Mouse (Mus musculus) Patski (cell line): ENCODE data around the gene Xlr3c. TPM values are rescaled to one million over a fixed set of nuclear protein-coding genes. Genes with fewer than 3 reads are reported as not detected.
"Not testable (repeated sequence)": the region's sequence is repeated elsewhere in the genome, so short reads cannot be mapped to it uniquely, and the experiment has no call there.

Source experiments
- ATAC-seq: fragments of 100-300 bp; one replicate; pipeline ENCODE4 v1.8.0; 2021
- CTCF ChIA-PET: fragments of 350-600 bp; sonication (Branson Sonifier 250); formaldehyde crosslinking; loops from one replicate; lab custom pipeline; 2022; ENCODE audit warnings: inconsistent platforms; lab: Charles Lee
- POLR2A ChIA-PET: fragments of 350-600 bp; sonication (Branson Sonifier 250); formaldehyde crosslinking; loops from one replicate; lab custom pipeline; 2022; ENCODE audit warnings: antibody characterized with exemption, inconsistent platforms; lab: Charles Lee
- DNase-seq: peaks from one replicate; pipeline ENCODE4 v3.0.0-alpha.2; 2011; ENCODE audit warnings: low read depth, low spot score
- H3K27me3 ChIP-seq: fragments of 371-371 bp; one replicate; pipeline ENCODE4 v1.5.1; 2021
- CTCF ChIP-seq: fragments of 100-300 bp; IDR thresholded peaks from one replicate; pipeline ENCODE4 v1.5.1; 2021
- in situ Hi-C: fragments of 300-500 bp; cut with MboI; formaldehyde crosslinking; loops from 3 replicates; pipeline ENCODE4 v1.11.1; 2018; ENCODE audit warnings: low pct_unique_long_range_greater_than_20kb, mixed read lengths
- polyA plus RNA-seq: library from polyadenylated mRNA; unstranded; gene quantifications from one replicate; pipeline ENCODE4 v1.2.3, GENCODE M21; 2021

Xlr3c gene
- polyA plus RNA-seq = not detected

DNA sequence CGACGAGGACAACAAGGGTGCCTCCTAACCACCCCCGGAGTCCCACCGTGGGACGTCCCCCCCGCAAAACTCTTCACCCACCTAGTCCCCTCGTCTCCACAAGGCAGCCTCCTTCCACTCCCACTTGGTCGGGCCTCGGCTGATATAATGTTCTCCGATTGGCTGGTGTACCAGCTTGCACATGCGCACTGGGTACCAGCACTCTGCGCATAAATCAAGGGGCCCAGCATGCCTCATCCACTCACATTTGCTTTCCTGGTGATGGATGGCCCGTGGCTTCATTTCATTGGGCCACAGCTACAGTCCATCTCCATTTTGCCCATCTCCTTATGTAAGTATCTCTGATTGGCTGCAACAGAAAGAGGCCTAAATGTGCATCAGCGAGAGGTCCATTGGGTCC lies at the start of gene Xlr3c:
TSS of gene Xlr3c (minus strand) at position 121 of the 400 bp plus-strand sequence.
- CTCF ChIA-PET, DNase-seq, POLR2A ChIA-PET, ATAC-seq, H3K27me3 ChIP-seq, in situ Hi-C loops: not testable (repeated sequence)

DNA sequence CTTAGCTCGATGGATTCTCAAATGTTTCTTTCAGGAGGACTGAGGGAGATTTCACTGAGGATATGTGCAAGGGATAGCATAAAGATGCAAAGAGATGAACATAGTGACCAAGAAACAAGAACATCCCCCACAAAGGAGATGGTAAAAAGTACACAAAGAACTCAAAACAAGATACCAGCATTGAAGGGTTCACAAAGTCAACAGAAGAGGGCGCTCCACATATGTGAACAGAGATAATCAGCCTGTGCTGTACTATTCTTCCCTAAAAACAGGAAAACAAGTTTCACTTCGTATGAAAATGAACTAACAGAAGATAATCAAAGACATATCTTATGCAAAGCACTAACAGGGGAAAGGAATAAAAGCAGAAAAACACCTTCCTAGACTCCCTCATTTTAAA lies 47.3 kb upstream of the Xlr3c start:
- DNase-seq (no peak), ATAC-seq (no peak)
- ChIA-PET POLR2A (no interaction called here), CTCF (interaction anchor here (2.6 kb wide), 1 partner anchor 117 kb away, joined by 11 read pairs; no protein-coding TSS in a partner anchor)
- peaks cover 49% of the 10 kb centered on the region for H3K27me3 ChIP-seq
- TF ChIP-seq CTCF = peak; percentile 46
- in situ Hi-C loops = loop anchor here (10.0 kb wide), 1 partner anchor 122 kb away; the partner anchor contains the start of gene Trex2

DNA sequence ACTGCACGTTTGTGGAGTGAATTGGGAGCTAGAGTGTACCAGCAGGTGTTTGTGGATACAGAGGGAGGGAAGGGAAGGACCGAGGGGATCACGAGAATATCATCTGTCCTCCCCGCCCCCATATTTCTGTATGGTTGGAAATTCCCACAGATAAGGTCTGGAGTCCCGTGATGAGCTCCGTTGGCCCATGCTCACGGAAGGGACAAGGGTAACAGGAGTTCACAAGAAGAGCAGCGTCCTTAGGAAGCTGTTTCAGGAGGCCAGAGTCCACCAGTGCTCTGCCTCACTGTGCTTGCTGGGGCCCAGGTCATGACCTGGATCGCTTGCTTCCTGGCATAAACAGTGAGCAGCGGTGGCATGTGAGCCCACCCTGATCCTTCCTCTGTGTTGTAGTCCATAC lies 30.6 kb upstream of the Xlr3c start:
- H3K27me3 ChIP-seq, CTCF ChIA-PET, DNase-seq, ATAC-seq, POLR2A ChIA-PET, in situ Hi-C loops: not testable (repeated sequence)

DNA sequence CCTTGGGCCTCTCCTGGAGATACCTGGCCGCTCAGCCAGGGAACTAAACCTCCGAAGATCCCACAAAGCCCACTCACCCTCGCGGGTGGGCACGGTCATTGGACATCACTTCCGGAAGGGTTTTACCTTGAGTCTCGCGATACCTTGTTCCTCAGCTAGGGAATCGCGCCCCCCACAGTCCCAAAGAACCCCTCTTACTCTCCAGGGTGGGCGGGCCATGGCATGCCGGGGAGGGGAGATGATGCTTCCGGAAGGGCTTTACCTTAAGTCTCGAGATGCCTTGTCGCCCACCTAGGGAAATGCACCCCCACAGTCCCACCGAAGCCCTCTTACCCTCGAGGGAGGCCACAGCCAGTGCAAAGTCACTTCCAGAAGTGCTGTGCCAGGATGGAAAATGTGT lies 27.7 kb upstream of the Xlr3c start, which contains the start of the genes Xlr5a and Xlr5c:
TSS of gene Xlr5a (minus strand) at position 101 of the 400 bp plus-strand sequence.
TSS of gene Xlr5c (minus strand) at position 101 of the 400 bp plus-strand sequence.
- H3K27me3 ChIP-seq, DNase-seq, ATAC-seq, in situ Hi-C loops, POLR2A ChIA-PET, CTCF ChIA-PET: not testable (repeated sequence)

DNA sequence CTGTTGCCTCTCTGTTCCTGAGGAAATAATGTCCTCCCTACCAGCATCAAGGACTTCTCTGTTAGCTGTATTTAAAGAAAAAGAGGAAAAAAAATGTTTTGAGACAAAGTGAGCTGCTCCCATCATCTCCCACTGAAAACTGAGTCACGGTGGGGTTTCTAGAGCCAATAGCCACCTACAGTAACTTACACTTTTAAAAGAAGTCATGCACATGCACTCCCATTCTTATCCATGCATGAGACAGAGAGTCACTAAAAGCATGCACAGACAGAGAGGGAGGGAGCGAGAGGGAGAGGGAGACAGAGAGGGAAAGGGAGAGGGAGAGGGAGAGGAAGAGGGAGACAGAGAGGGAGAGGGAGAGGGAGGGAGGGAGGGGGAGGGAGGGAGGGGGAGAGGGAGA lies 2.8 kb downstream of the Xlr3c start:
- DNase-seq, CTCF ChIA-PET, in situ Hi-C loops, H3K27me3 ChIP-seq, ATAC-seq, POLR2A ChIA-PET: not testable (repeated sequence)

DNA sequence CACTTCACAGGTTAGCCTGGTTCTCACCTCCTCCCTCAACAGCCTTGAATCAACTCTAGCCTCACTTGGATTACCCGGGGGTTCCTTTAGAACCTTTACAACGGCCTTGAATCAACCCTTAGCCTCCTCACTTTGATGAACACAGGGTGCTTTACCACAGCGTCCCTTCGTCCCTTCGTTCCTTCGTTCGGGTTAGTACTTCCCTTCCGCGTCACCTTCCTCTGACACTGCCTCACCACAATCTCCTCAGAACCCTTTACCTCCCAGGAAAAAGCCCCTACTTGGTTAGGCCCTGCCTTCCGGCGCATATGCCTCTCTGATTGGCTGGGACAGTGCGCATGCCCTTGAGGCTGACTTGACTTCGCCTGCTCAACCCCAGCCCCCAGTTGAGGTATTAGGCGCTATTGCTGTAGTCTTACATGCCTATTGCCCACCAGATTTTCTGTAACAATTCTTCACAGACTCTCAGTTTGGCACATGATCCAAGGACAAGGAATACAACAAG lies 22.3 kb downstream of the Xlr3c start, which contains the start of gene Xlr4c:
TSS of gene Xlr4c (minus strand) at position 310 of the 505 bp plus-strand sequence.
- ATAC-seq, POLR2A ChIA-PET, H3K27me3 ChIP-seq, DNase-seq, CTCF ChIA-PET: not testable (repeated sequence)
- in situ Hi-C loops = loop anchor here (25.0 kb wide), 2 partner anchors 181 to 194 kb away; partner anchors contain the start of genes Pnma3 and Trex2

DNA sequence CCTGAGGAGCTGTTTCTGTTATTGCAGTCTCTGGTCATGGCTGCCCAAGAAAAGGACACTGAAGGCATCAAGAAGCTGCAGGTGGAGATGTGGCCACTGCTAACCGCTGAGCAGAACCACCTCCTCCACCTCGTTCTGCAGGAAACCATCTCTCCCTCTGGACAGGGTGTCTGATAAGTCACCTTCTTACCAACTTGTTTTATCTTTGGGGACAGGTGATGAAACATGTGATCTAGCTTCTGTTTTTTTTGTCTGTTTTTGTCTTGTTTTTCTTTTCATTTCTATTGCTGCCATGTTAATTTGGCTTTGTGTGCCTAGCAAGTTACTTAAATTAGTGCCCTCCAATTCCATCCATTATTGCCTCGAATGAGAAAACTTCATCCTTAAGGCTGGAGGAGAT lies 35.9 kb downstream of the Xlr3c start:
- DNase-seq = no peak
- in situ Hi-C loops = loop anchor here (25.0 kb wide), 2 partner anchors 167 to 208 kb away; partner anchors contain the start of genes Pnma3 and Trex2
- ChIA-PET POLR2A (no interaction called here), CTCF (no interaction called here)
- H3K27me3 ChIP-seq = peaks cover 36% of the 10 kb centered on the region
- no peak for ATAC-seq
- TF ChIP-seq CTCF = no peak

DNA sequence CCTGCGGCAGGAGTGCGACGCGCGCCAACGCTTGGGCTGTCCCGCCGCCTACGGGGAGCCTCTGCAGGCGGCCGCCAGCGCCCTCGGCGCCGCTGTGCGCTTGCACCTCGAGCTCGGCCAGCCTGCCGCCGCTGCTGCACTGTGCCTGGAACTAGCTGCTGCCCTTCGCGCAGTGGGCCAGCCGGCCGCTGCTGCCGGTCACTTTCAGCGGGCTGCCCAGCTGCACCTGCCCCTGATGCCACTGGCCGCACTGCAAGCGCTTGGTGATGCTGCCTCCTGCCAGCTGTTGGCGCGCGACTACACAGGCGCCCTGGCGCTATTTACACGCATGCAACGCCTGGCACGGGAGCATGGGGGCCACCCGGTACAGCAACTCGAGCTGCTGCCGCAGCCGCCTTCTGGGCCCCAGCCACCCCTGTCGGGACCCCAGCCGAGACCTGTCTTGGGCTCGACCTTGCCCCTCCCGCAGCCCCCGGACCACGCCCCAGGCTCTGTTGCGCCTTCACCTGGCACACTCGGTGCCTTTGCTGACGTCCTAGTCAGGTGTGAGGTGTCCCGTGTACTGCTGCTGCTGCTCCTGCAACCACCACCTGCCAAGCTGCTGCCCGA lies 36.5 kb downstream of the Xlr3c start:
- CTCF ChIA-PET = no interaction called here
- no peak for TF ChIP-seq CTCF
- DNase-seq (no peak), ATAC-seq (peak; percentile 61)
- POLR2A ChIA-PET = no interaction called here
- in situ Hi-C loops = loop anchor here (25.0 kb wide), 2 partner anchors 166 to 209 kb away; partner anchors contain the start of genes Pnma3 and Trex2
- H3K27me3 ChIP-seq = peaks cover 36% of the 10 kb centered on the region

DNA sequence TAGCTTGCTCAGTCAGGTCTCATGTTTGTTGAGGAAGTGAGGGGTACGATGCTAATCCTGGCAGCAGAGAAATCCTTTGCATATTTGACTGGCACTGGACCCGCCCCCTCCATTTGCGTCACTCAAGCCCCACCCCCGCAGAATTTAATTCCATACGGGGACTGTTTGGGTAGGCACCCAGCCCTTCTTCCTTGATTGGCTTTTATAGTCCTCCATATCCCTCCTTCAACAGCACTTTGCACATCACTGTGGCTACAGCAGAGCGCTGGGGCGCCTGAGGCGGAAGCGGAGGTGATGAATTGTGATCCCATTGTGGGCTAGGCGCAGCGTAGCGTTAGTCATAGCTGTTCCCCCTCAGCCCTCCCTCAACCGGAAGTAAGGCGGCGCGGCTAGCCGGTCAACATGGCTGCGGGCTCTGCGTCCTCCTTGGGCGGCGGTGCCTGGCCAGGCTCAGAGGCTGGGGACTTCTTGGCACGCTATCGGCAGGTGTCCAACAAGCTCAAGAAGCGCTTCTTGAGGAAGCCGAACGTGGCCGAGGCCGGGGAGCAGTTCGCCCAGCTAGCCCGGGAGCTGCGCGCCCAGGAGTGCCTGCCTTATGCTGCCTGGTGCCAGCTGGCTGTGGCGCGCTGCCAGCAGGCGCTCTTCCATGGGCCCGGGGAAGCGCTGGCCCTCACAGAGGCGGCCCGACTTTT lies 37.1 kb downstream of the Xlr3c start, which contains the start of gene F8a:
TSS of gene F8a (plus strand) at position 378 of the 692 bp plus-strand sequence.
- peaks cover 36% of the 10 kb centered on the region for H3K27me3 ChIP-seq
- TF ChIP-seq CTCF = no peak
- ChIA-PET CTCF (no interaction called here), POLR2A (no interaction called here)
- in situ Hi-C loops = loop anchor here (25.0 kb wide), 2 partner anchors 166 to 209 kb away; partner anchors contain the start of genes Pnma3 and Trex2
- DNase-seq (no peak), ATAC-seq (peak; percentile 94)

DNA sequence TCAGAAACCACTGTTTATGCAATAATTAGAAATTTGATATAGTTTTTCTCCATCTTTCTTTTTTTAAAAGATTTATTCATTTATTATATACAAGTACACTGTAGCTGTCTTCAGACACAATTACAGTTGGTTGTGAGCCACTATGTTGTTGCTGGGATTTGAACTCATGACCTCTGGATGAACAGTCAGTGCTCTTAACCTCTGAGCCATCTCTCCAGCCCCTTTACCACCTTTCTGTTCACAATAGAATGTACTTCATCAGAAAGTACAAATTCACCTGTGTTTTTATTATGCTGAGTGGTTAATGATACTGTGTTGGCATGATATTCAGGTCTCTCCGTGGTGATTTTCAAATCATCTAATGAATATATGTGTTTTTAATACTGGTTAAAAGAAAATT lies 39.8 kb downstream of the Xlr3c start:
- DNase-seq = no peak
- POLR2A ChIA-PET = no interaction called here
- peaks cover 30% of the 10 kb centered on the region for H3K27me3 ChIP-seq
- ATAC-seq = no peak
- TF ChIP-seq CTCF = no peak
- in situ Hi-C loops = loop anchor here (25.0 kb wide), 2 partner anchors 163 to 212 kb away; partner anchors contain the start of genes Pnma3 and Trex2
- CTCF ChIA-PET = no interaction called here

DNA sequence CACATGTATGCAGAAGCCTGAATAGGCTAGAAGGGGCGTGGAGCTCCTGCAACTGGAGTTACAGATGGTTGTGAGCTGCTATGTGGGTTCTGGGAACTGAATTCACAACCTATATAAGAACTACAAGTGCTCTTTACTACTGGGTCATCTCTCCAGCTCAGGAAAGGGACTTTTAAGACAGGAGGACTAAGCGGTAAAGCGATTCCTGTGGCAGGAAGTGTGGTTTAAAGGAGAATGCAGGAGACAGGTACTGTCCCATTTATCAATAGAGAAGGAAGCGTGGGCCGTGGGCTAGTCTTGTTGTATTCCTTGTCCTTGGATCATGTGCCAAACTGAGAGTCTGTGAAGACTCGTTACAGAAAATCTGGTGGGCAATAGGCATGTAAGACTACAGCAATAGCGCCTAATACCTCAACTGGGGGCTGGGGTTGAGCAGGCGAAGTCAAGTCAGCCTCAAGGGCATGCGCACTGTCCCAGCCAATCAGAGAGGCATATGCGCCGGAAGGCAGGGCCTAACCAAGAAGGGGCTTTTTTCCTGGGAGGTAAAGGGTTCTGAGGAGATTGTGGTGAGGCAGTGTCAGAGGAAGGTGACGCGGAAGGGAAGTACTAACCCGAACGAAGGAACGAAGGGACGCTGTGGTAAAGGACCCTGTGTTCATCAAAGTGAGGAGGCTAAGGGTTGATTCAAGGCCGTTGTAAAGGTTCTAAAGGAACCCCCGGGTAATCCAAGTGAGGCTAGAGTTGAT lies 51.2 kb downstream of the Xlr3c start, which contains the start of gene Xlr4b:
TSS of gene Xlr4b (plus strand) at position 515 of the 746 bp plus-strand sequence.
- H3K27me3 ChIP-seq, DNase-seq, in situ Hi-C loops, ATAC-seq, POLR2A ChIA-PET, CTCF ChIA-PET: not testable (repeated sequence)
